Mouse (Mus musculus): ENCODE measurements around the gene Best1. TPM values are rescaled to one million over a fixed set of nuclear protein-coding genes. Genes with fewer than 3 reads are reported as not detected.

Gene Best1
- total RNA-seq (2021) = under 1 TPM; 0.21 to 0.26 TPM
- long read RNA-seq, experiment 1 = 0 reads
- long read RNA-seq, experiment 2 = 0 reads

- DNase-seq = no peak
These were observed at the start of gene Best1, which contains the start of gene Rab3il1 for GRCm38 (mm10) chr19:10001206-10001969. Gene Best1, minus strand, starts transcription at chr19:10001633. Gene Rab3il1, plus strand, starts transcription at chr19:10001669.

GRCm38 (mm10) chr19:10050438-10050837 is 49.0 kb upstream of the Best1 start:
- no peak for DNase-seq

- DNase-seq = no peak
These were observed 48.1 kb upstream of the Best1 start for GRCm38 (mm10) chr19:10049533-10049932.

- DNase-seq = no peak
These were observed 45.5 kb upstream of the Best1 start for GRCm38 (mm10) chr19:10046983-10047382.

GRCm38 (mm10) chr19:10046346-10046745 is 44.9 kb upstream of the Best1 start:
- DNase-seq = no peak

GRCm38 (mm10) chr19:10045707-10046106 is 44.3 kb upstream of the Best1 start:
- no peak for DNase-seq

- no peak for DNase-seq
These were observed 42.2 kb upstream of the Best1 start for GRCm38 (mm10) chr19:10043643-10044042.

GRCm38 (mm10) chr19:10042816-10043215 is 41.4 kb upstream of the Best1 start:
- no peak for DNase-seq

- no peak for DNase-seq
These were observed 40.8 kb upstream of the Best1 start for GRCm38 (mm10) chr19:10042232-10042631.

- peak; percentile 86 for DNase-seq
These were observed 40.1 kb upstream of the Best1 start, which contains the start of gene Fads3 for GRCm38 (mm10) chr19:10041388-10042148. Gene Fads3, plus strand, starts transcription at chr19:10041569.

GRCm38 (mm10) chr19:10040866-10041387 is 39.5 kb upstream of the Best1 start:
- DNase-seq = no peak

- no peak for DNase-seq
These were observed 38.2 kb upstream of the Best1 start for GRCm38 (mm10) chr19:10039615-10040014.

- no peak for DNase-seq
These were observed 37.5 kb upstream of the Best1 start for GRCm38 (mm10) chr19:10038910-10039309.

- no peak for DNase-seq
These were observed 36.9 kb upstream of the Best1 start for GRCm38 (mm10) chr19:10038364-10038763.

- no peak for DNase-seq
These were observed 36.1 kb upstream of the Best1 start for GRCm38 (mm10) chr19:10037534-10037933.

GRCm38 (mm10) chr19:10034785-10035447 is 33.5 kb upstream of the Best1 start:
- DNase-seq = peak; percentile 59

GRCm38 (mm10) chr19:10034356-10034755 is 32.9 kb upstream of the Best1 start:
- no peak for DNase-seq

GRCm38 (mm10) chr19:10033211-10033973 is 32.0 kb upstream of the Best1 start:
- DNase-seq = no peak

GRCm38 (mm10) chr19:10029746-10030145 is 28.3 kb upstream of the Best1 start:
- DNase-seq = no peak

GRCm38 (mm10) chr19:10025169-10025875 is 23.9 kb upstream of the Best1 start:
- peak; percentile 58 for DNase-seq

- DNase-seq = no peak
These were observed 21.9 kb upstream of the Best1 start for GRCm38 (mm10) chr19:10023304-10023758.
